Mouse (Mus musculus): ENCODE measurements at regions not wholly inside any gene's neighbourhood (a gene's known extent, or its start where the extent isn't known, plus 50 kb on each side); places are given as distances from the start of the nearest gene placed in this dataset.

GRCm38 (mm10) chr11:112872677-112873367, 90.8 kb downstream of the Sox9 start:
- TF ChIP-seq CTCF (IDR thresholded peaks at IDR 0.05; ENCODE audit: borderline replicate concordance, insufficient read depth, low read depth, low read length): no peak
- TF ChIP-seq POLR2A (IDR thresholded peaks at IDR 0.05; ENCODE audit: borderline replicate concordance, insufficient read depth, low read length): no peak

Measured in cerebellum, adult 2 months (tissue).